Mouse (Mus musculus) stomach, postnatal 0 days (tissue): Measurements from ENCODE around the gene Nkpd1.

Source experiments
- CTCF ChIP-seq: IDR thresholded peaks from 2 replicates; pipeline ENCODE4 v1.5.1; 2016; ENCODE audit warnings: antibody characterized with exemption, low read depth, mild to moderate bottlenecking, moderate library complexity
- EP300 ChIP-seq: optimal IDR thresholded peaks from 2 replicates; pipeline ENCODE3; 2016; ENCODE audit warnings: antibody characterized with exemption

DNA sequence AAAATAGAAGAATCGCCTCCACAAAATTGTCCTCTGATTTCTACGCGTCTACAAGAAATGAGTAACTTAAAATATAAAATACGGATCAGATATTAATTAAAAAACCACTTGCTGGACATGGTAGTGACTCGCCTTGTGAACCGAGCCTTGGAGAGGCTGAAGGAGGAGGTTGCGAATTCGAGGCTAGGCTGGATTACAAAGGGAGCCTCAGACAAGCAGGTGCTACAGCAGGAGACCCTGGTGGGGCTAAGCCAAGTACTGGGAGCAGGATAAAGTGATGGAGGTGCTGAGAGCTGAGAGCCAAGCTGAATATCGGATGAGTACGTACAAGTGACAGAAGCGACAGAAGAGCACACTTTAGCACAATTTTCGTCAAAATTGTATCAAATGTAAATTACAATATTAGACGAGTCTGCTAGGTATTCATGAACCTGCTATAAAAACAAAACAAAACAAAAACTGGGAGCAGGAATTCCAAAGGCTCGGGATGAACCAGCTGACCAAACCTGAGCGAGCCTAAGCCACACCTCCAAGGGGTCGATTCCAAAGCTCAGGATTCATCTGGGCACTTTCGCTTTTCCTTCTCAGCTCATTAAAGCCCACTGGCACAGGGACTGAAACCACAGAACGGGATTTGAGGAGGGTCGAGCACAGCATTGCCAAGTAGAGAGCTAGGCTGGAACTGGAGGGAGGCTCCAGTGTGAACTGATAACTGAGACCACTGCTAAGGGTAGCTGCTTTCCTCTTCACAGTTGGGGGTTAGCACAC, 45.2 kb downstream of the Nkpd1 start, which contains the start of gene Ppp1r37:
- no peak for TF ChIP-seq CTCF
- TF ChIP-seq EP300: no peak
